Mouse (Mus musculus) liver, adult (tissue): ENCODE data around the gene N4bp2l1.
A peak's percentile ranks its signal among the peaks of the same experiment; 100 is the strongest.

Experiments
- GATA4 ChIP-seq: IDR thresholded peaks from 2 replicates; pipeline ENCODE4 v1.6.1; 2014; ENCODE audit warnings: mild to moderate bottlenecking, low read length; ENCODE audit not compliant: insufficient replicate concordance

Gene N4bp2l1

DNA sequence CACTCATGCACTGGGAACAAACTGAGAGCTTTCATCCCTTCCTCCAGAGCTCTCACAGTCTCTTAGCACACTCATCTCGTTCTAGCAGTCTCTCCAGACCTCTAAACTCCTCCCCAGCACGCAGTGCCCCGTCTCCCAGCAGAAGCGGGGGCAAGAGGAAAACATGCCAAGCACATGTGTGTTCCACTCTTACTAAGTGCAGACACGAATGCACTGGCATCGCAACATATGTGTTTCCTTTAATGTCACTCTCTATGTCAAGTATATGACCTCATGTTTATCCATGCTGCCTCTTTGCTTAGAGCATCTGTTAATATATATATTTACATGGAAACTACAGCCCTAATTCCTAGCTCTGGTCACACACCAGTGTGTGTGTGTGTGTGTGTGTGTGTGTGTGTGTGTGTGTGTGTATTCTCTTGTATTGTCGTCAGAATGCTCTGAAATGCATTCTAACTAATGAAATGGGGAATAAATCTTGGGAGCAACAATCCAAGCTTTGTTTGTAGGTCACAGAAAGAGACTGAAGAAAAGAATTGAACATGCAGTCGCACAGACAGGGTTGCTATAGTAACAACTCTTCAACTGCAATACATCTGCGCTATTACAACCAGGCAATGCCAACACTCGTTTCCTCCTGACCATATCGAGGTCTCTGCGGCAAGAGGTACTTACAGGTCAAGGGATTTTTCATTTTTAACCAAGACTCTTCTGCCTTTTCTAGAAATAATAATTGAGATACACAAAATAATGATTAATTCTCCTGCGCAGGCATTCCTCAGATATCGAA is 4.6 kb upstream of the N4bp2l1 start:
- TF ChIP-seq GATA4: no peak

DNA sequence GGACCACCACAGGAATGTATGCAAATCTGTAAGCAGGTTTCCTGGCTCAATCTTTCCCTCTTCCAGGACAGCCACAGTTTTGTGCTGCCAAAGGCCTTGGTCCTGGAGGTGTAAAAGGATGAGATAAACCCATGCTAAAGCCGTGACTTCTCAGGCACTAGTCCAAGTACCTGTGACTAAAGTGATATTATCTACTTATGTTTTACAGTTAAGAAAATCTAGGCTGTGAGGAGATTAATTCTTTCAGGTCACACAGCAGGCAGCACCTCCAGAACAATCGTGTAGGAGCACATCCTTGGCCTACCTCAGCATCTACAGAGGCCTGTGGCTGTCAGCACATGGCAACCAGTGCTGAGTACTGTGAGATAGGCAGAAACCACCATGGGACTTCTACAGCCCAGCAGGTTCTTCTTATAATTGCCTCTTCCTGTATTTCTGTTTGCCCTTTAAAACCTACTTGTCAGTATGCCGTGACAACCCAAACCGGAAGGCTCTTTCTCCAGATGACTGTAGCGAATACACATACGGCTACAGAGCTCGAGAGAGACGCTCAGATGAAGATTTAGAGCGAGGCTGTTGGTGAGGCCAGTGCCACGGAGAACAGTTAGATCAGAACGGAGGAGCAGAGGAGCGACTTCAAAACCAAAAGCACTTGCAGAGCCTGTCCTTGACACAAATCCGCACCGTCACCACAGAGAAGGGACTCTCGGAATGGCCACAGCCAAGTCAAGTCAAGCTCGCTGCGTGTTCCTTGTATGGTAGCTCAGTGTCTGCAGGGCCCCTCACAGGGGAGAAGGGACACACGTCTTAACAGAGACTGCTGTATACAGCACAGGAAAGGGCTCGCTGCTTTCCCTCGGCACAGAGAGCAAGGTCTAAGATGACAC is 3.8 kb upstream of the N4bp2l1 start:
- no peak for TF ChIP-seq GATA4

DNA sequence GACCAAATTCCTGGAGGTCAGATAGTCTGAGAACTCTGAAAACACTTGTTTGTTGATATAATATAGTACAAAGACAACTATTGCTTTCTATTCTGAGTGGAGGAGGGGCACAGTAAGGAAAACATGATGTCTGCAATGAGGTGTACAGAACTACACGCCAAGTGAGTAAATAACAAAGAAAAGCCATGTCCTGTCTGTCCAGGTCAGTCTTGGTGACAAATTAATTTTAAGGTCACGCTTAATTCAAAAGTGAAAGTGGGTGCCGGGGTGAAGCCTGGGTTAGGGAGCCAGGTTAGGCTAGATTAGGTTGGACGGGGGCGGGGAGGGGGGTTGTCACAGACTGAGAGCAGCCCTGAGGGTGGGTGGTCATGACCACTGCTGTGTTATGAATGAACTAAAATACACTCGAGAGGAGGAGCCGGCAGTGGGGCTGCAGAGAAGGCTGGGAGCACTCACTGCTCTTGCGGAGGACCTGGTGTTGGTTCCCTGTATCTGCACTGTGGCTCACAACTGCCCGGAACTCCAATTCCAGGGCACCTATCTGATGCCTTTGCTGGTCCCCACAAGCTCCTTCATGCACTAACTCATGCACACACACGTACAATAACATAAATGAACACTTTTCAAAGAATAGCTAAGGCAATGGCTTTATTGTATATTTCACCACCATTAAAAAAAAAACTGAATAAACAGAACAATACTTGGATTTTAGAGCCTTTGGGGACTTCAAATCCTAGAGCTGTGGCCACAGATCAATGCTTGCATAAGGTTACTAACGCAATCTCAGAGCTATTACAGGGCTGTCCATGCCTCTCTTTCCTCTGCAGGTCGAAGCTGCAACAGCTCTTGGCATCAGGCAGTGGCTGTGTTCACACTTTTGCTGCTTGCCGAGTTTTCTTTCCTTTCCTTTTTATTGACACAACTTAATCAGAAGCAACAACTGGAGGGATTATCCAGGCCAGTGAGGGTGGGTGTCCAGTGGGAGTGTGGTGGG is 2.6 kb upstream of the N4bp2l1 start:
- no peak for TF ChIP-seq GATA4

DNA sequence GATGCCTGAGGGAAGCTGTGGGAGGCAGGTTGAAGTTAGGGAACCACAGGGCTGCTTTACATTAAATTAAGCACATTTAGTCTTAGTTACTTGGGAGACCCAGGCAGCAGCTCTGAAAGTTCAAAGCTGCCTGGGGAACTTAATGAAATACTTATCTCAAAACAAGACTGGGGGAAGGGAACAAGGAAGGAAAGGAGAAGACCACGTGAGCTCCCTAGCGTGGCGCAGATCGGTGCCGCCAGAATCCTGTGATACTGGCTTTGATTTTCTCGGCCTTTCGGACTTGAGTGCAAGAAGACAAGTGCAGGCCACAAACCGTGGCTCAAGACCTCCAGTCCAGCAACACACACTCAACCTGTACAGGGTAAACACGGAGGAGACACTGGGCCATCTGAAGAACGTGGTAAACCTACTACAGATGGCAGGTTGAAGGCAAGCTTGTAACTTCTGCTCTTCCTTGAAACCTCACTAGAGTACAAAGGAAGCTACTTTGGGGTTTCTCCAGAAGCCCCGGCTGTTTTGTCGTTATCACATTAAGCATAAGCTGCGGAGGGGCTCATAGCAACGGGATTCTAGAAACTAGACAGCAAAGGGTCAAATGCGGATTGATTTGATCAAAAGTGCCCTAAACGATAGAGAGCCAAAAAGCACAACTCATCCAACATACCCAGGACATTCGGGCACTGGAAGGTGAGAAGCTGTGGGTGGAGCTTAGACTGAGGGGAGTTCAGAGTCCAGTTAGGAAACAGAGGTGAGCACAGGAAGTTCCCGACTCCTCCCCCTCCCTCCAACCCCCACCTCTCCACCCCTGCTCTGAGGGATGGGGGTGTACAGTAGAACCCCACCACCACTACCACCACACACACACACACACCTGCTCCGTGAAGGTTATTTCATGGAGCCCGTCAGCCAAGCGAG is 1.5 kb upstream of the N4bp2l1 start:
- TF ChIP-seq GATA4: peak; percentile 28; the same call in 1 of the 2 replicates

DNA sequence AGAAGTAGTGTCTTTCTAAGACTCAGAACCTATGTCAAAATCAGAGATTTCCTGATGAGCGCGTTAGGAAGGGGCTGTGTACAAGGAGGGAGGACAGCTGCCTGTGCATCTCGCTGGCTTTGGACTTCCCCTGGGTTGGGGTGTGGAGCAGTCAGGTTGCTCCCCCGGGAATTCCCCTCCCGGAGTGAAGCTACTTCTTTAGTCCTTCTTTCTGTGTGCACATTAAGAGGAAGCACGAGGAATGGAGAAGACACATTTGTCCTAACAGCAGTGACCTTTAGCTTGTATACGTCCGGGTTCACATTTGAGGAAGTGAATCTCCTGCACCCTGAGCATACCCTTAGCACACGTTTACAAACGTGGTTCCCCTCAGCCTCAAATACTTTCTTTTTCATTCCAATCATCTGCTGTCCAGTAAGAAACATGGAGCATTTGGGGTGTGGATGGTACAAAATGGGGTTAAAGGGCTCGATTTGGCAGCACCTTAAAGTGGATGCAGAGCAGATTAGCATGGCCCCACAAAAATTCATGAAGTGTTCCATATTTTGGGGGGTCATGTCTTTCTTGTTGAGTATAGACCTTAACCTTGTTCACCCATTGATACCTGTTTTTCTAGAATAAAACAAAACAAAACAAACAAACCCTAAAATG is 1.5 kb downstream of the N4bp2l1 start:
- TF ChIP-seq GATA4: no peak

DNA sequence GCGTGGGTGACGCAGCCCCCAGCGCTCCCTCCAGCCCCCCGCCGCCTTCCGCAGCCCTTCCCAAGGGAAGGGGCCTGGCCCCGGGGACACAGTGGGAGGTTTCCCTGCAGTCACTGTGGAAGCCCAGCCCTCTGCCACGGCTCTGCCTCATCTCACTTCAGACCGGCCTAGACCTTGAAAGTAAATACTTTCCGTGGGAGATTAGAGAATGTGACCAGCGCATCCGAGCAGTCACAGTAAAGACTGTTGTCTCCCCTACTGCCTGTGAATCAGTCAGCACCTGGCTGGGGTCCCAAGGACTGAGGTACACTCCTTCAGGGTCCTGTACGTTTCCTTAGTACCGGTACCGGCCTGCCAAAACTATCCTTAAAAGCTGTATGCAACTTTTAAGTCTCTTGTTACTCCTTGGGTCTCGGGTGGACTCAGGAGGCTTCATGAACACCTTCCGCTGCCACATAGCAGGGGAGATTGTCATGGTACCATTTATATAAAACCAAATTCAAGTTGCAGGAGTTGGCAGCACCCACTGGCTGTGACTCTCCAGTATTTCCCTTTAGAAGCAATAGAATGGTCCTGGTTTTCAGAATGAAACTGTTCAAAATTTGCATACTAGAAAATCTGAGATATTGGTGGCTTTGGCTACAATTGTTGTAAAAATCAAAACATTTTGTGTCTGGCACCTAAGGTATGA is 2.2 kb downstream of the N4bp2l1 start:
- no peak for TF ChIP-seq GATA4

DNA sequence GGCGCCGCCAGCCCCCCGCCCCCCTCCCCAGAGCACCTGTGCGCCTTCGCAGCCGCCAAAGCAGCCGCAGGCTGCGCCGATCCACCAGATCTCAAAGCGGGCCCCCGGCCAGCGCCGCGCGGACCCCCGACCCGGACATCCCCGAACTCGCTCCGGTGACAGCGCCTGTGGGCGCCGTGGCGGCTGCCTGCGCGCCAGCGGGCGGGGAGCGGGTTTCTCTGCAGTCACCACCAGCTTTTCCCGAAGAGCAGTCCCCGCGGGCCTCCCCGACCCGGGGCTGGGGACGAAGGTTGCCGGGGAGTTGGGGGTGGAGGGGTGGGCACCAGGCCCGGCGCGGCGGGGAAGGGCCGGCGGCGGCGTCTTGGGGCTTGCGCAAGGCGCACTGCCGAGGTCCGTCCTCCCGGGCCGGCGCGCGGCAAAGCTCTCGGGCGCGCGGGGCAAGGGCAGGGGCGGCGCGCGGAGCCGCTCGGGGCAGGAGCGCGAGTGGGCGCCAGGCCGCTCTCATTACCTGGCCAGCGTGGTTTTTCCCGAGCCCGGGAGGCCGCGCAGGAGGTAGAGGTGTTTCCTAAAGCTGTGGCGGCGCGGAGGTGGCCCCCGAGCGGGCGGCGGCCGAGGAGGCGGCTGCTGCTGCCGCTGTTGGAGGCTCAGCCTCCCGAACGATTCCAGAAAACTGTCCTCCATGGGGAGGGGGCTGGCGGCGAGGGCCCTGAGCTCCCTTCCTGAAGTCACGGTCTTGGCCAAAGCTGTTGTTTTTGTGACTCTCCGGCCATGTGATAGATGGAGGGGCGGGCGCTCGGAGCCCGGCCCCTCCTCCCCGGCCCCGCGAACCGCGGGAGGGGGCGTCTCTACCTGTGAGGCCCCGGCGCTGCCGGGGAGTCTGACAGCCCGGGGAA is 3.0 kb downstream of the N4bp2l1 start:
- no peak for TF ChIP-seq GATA4

DNA sequence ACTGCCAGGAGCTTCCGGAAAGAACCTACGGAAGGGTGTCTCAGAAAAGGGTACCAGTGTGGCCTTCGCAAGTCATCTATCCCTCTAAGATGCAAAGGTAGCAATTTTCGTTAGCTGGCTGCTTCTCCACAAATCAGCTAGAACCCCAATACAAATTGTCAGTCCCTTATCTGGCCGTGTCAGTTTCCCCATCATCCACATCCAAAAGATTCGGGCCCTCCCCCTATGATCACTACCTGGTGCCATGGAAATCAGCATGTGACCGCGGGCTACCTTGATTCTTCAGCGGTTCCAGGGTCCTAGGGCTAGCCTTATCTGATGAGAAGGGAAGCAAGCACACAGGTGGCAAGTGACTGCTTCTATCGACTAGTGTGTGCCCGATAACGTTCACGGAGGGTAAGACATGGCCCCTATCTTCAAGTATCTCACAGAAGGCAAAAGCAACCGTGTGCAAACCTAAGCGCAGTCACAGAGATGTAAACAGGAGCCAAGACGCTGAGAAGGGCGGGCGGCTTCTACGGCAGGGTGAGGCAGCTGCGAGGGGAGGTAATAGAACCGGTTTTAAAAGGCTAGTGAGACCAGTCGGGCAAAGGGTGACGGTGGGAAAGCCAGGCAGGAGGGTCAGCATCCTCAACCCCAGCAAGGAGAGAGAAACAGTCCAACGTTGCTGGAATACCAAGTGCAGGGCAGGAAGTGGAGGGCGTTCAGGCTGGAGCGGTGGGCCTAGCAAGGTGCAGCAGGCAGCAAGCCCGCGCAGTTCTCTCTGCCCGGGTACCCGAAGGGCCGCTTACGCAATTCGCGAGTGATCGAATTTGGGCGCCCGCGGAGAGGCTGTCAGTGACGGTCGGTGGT is 3.9 kb downstream of the N4bp2l1 start:
- 0 out of 2 replicates have a peak, but pooled peaks have one; percentile 33 for TF ChIP-seq GATA4

DNA sequence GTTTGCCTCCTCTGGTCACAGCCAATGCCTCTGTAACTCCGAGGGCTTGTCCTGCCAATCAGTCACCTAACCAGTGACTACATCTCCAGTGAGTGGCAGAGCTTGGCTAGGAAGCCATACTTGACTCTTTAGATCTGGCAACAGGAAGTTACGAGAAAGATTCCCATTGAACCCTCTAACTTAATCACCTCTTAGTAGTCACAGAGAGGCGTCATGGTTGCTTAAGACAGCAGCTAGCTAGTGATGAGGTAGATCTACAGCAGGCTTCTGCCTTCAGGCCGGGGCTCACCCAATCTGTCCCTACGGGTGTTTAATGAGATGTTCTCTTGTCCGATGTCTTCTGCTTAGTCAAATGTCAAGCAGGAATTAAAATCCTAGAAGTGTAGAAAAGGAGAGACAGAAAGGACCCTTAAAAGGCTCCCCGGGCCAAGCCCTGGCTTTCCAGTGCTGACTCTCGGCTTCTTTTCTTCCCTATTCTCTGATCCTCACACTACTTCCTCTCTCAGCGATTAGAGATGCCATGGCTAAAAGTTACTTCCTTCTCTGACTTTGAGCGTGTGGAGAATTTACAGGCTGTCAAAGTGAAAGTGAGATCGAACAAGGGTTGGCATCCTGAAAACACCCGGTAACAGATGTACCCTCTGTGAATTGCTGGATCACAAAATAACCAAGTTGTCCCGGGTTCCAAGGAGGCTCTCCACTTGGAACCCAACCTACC is 4.6 kb downstream of the N4bp2l1 start:
- TF ChIP-seq GATA4: no peak

DNA sequence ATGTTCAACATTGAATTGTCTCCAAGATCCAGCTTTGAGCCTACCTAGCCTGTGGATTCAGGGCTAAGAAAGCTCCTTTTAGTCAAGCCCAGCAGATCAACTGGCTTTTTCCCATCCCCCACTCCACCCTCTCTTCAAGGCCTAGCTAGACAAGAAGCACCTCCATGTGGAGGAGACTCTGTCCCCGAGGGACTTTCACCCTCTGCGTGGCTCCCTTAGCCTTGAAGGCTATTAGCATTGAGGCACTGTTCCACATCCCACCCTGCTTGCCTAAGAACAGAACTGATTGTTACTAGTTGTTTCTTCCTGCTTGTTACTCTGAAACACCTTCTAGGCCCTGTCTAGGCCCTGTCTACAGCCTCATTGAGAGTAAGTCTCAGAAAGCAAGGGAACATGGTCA is 7.0 kb downstream of the N4bp2l1 start:
- TF ChIP-seq GATA4: no peak
